Mouse (Mus musculus) heart, embryonic 12.5 days (tissue): Measurements from ENCODE around the gene Shank3. TPM values are rescaled to one million over a fixed set of nuclear protein-coding genes. Genes with fewer than 3 reads are reported as not detected.
A peak's percentile ranks its signal among the peaks of the same experiment; 100 is the strongest.

Experiments used
- ATAC-seq: fragments of 200-750 bp; cut with Nextera tagmentation; 2 replicates; pipeline ENCODE4 v1.8.0; 2017; ENCODE audit warnings: moderate TSS enrichment, moderate library complexity; ENCODE audit not compliant: insufficient number of reproducible peaks, low FRiP score
- H3K27ac ChIP-seq: fragments of 300-500 bp; sonication (generic); 2 replicates; pipeline ENCODE4 v1.5.1; 2016; ENCODE audit warnings: mild to moderate bottlenecking, moderate library complexity; ENCODE audit not compliant: poor library complexity, severe bottlenecking
- H3K27me3 ChIP-seq: fragments of 300-500 bp; sonication (generic); replicated peaks from 2 replicates; pipeline ENCODE4 v1.6.1; 2016; ENCODE audit warnings: mild to moderate bottlenecking, moderate library complexity
- H3K36me3 ChIP-seq: fragments of 300-500 bp; sonication (generic); 2 replicates; pipeline ENCODE4 v1.6.1; 2016; ENCODE audit warnings: mild to moderate bottlenecking, moderate library complexity
- H3K4me1 ChIP-seq: fragments of 300-500 bp; sonication (generic); replicated peaks from 2 replicates; pipeline ENCODE4 v1.6.1; 2016; ENCODE audit warnings: mild to moderate bottlenecking
- H3K4me2 ChIP-seq: fragments of 300-500 bp; sonication (generic); 2 replicates; pipeline ENCODE4 v1.6.1; 2016; ENCODE audit warnings: mild to moderate bottlenecking, moderate library complexity
- H3K4me3 ChIP-seq: fragments of 300-500 bp; sonication (generic); 2 replicates; pipeline ENCODE4 v1.5.1; 2016; ENCODE audit warnings: mild to moderate bottlenecking
- H3K9ac ChIP-seq: fragments of 300-500 bp; sonication (generic); 2 replicates; pipeline ENCODE4 v1.6.1; 2016; ENCODE audit warnings: mild to moderate bottlenecking, moderate library complexity
- H3K9me3 ChIP-seq: fragments of 300-500 bp; sonication (generic); replicated peaks from 2 replicates; pipeline ENCODE4 v1.6.1; 2016; ENCODE audit warnings: mild to moderate bottlenecking, moderate library complexity
- WGBS: fragments of 180-500 bp; shearing (Covaris S2); methylation state at CpG from one replicate; pipeline ENCODE4 v1.1.7; 2016; 5-methylcytosine and 5-hydroxymethylcytosine counted together
- polyA plus RNA-seq: library from polyadenylated mRNA; unstranded; fragments of >200 nt; fragmentation: Nextera tagmentation; extraction: Ambion mirVana; gene quantifications from 2 replicates; pipeline ENCODE4 v1.2.1, GENCODE M21; 2016

Gene Shank3
- polyA plus RNA-seq, 1 experiment from 2014 or later: 2.9 TPM

- Histone ChIP-seq H3K27me3 (peaks cover 48% of the 10 kb centered on the region), H3K4me1 (peaks cover 30% of the 10 kb centered on the region), H3K4me2 (peak overlapping the region; percentile 66), H3K27ac (no peak overlapping the region), H3K36me3 (peaks cover 6% of the 10 kb centered on the region; the same call in 1 of the 2 replicates), H3K4me3 (peak overlapping the region; percentile 39), H3K9me3 (no peaks in the 10 kb centered on the region), H3K9ac (peak overlapping the region; percentile 10; the same call in 1 of the 2 replicates)
- 29% methylated on average over 34 of the region's 34 CpGs for WGBS
- no peak for ATAC-seq
Observed at GRCm38 (mm10) chr15:89557996-89558390, 58.6 kb downstream of the Shank3 start.

GRCm38 (mm10) chr15:89559202-89559731, 59.8 kb downstream of the Shank3 start:
- no peak for ATAC-seq

GRCm38 (mm10) chr15:89568114-89568513, 68.7 kb downstream of the Shank3 start, which contains the start of gene Acr:
Acr (plus strand) TSS chr15:89568326.
- Histone ChIP-seq H3K4me1 (0 out of 2 replicates have a peak, but pooled peaks cover 3% of the 10 kb centered on the region), H3K4me3 (no peak within 1 kb of the TSS), H3K36me3 (no peaks in the 10 kb centered on the region), H3K27ac (no peak within 1 kb of the TSS), H3K9me3 (no peaks in the 10 kb centered on the region), H3K4me2 (no peak within 1 kb of the TSS), H3K9ac (no peak within 1 kb of the TSS), H3K27me3 (no peaks in the 10 kb centered on the region)
- WGBS: 82% methylated on average over 6 of the region's 6 CpGs
- ATAC-seq: no peak

More at GRCm38 (mm10) chr15:89559202-89559731, 59.8 kb downstream of the Shank3 start:
- Histone ChIP-seq H3K36me3 (peaks cover 6% of the 10 kb centered on the region; the same call in 1 of the 2 replicates), H3K4me3 (no peak overlapping the region), H3K27ac (no peak overlapping the region), H3K9ac (no peak overlapping the region), H3K4me1 (peaks cover 30% of the 10 kb centered on the region), H3K4me2 (no peak overlapping the region), H3K27me3 (peaks cover 48% of the 10 kb centered on the region), H3K9me3 (no peaks in the 10 kb centered on the region)
- WGBS: 45% methylated on average over 10 of the region's 10 CpGs

GRCm38 (mm10) chr15:89572147-89572546, 72.7 kb downstream of the Shank3 start:
- Histone ChIP-seq H3K36me3 (no peaks in the 10 kb centered on the region), H3K27ac (no peak overlapping the region), H3K4me2 (no peak overlapping the region), H3K9me3 (no peaks in the 10 kb centered on the region), H3K27me3 (no peaks in the 10 kb centered on the region), H3K4me3 (no peak overlapping the region), H3K4me1 (0 out of 2 replicates have a peak, but pooled peaks cover 3% of the 10 kb centered on the region), H3K9ac (no peak overlapping the region)
- WGBS: 56% methylated on average over 8 of the region's 8 CpGs
- peak; percentile 29; the same call in 1 of the 2 replicates for ATAC-seq

GRCm38 (mm10) chr15:89582494-89582893, 83.1 kb downstream of the Shank3 start:
- no peak for ATAC-seq
- H3K27me3 ChIP-seq: no peaks in the 10 kb centered on the region
- no peak overlapping the region for H3K27ac ChIP-seq
- no peaks in the 10 kb centered on the region for H3K9me3 ChIP-seq
- H3K4me3 ChIP-seq: no peak overlapping the region
- 79% methylated on average over 7 of the region's 7 CpGs for WGBS
- no peaks in the 10 kb centered on the region for H3K4me1 ChIP-seq
- peaks cover 21% of the 10 kb centered on the region for H3K36me3 ChIP-seq
- H3K9ac ChIP-seq: no peak overlapping the region
- no peak overlapping the region for H3K4me2 ChIP-seq

- WGBS: 75% methylated on average over 5 of the region's 5 CpGs
Observed at GRCm38 (mm10) chr15:89585101-89585500, 85.7 kb downstream of the Shank3 start.

GRCm38 (mm10) chr15:89585631-89586030, 86.2 kb downstream of the Shank3 start:
- 84% methylated on average over 11 of the region's 11 CpGs for WGBS
- Histone ChIP-seq H3K9ac (no peak overlapping the region), H3K4me1 (no peaks in the 10 kb centered on the region)

More at GRCm38 (mm10) chr15:89585101-89585500, 85.7 kb downstream of the Shank3 start:
- H3K9me3 ChIP-seq: no peaks in the 10 kb centered on the region
- no peak overlapping the region for H3K4me3 ChIP-seq
- no peak overlapping the region for H3K4me2 ChIP-seq
- peaks cover 21% of the 10 kb centered on the region for H3K36me3 ChIP-seq
- no peaks in the 10 kb centered on the region for H3K4me1 ChIP-seq
- H3K27ac ChIP-seq: no peak overlapping the region
- ATAC-seq: no peak
- no peak overlapping the region for H3K9ac ChIP-seq
- H3K27me3 ChIP-seq: no peaks in the 10 kb centered on the region

GRCm38 (mm10) chr15:89589146-89589545, 89.7 kb downstream of the Shank3 start:
- Histone ChIP-seq H3K4me2 (no peak overlapping the region), H3K27me3 (no peaks in the 10 kb centered on the region), H3K4me1 (peaks cover 4% of the 10 kb centered on the region), H3K4me3 (no peak overlapping the region), H3K9ac (no peak overlapping the region), H3K9me3 (no peaks in the 10 kb centered on the region), H3K27ac (no peak overlapping the region), H3K36me3 (peaks cover 4% of the 10 kb centered on the region; the same call in 1 of the 2 replicates)
- WGBS: 78% methylated on average over 5 of the region's 5 CpGs
- ATAC-seq: no peak

More at GRCm38 (mm10) chr15:89585631-89586030, 86.2 kb downstream of the Shank3 start:
- no peaks in the 10 kb centered on the region for H3K9me3 ChIP-seq
- peaks cover 21% of the 10 kb centered on the region for H3K36me3 ChIP-seq
- ATAC-seq: no peak
- no peak overlapping the region for H3K4me3 ChIP-seq
- H3K4me2 ChIP-seq: no peak overlapping the region
- H3K27ac ChIP-seq: no peak overlapping the region
- no peaks in the 10 kb centered on the region for H3K27me3 ChIP-seq

GRCm38 (mm10) chr15:89591317-89591716, 91.9 kb downstream of the Shank3 start:
- Histone ChIP-seq H3K9me3 (no peaks in the 10 kb centered on the region), H3K9ac (peak overlapping the region; percentile 84), H3K27ac (no peak overlapping the region), H3K4me2 (peak overlapping the region; percentile 89), H3K4me3 (peak overlapping the region; percentile 92), H3K36me3 (peaks cover 4% of the 10 kb centered on the region; the same call in 1 of the 2 replicates), H3K27me3 (no peaks in the 10 kb centered on the region), H3K4me1 (peaks cover 4% of the 10 kb centered on the region)
- 4% methylated on average over 30 of the region's 30 CpGs for WGBS
- ATAC-seq: no peak

GRCm38 (mm10) chr15:89591723-89592455, 92.5 kb downstream of the Shank3 start, which contains the start of gene Rabl2:
Rabl2 (minus strand) TSS chr15:89591923.
- H3K9ac ChIP-seq: peak within 1 kb of the TSS; percentile 84
- H3K4me1 ChIP-seq: peaks cover 4% of the 10 kb centered on the region
- under 1% methylated on average over 35 of the region's 35 CpGs for WGBS
- ATAC-seq: peak; percentile 91
- H3K27ac ChIP-seq: no peak within 1 kb of the TSS
- peak within 1 kb of the TSS; percentile 89 for H3K4me2 ChIP-seq
- H3K27me3 ChIP-seq: no peaks in the 10 kb centered on the region
- no peaks in the 10 kb centered on the region for H3K36me3 ChIP-seq
- H3K4me3 ChIP-seq: peak within 1 kb of the TSS; percentile 92
- H3K9me3 ChIP-seq: no peaks in the 10 kb centered on the region

- Histone ChIP-seq H3K36me3 (no peaks in the 10 kb centered on the region), H3K9ac (no peak overlapping the region), H3K27me3 (no peaks in the 10 kb centered on the region), H3K4me2 (peak overlapping the region; percentile 89), H3K4me1 (peaks cover 4% of the 10 kb centered on the region), H3K9me3 (no peaks in the 10 kb centered on the region), H3K27ac (no peak overlapping the region), H3K4me3 (peak overlapping the region; percentile 92)
- no peak for ATAC-seq
- 45% methylated on average over 4 of the region's 4 CpGs for WGBS
Observed at GRCm38 (mm10) chr15:89592548-89592947, 93.1 kb downstream of the Shank3 start.
